In the genomic region with DNA sequence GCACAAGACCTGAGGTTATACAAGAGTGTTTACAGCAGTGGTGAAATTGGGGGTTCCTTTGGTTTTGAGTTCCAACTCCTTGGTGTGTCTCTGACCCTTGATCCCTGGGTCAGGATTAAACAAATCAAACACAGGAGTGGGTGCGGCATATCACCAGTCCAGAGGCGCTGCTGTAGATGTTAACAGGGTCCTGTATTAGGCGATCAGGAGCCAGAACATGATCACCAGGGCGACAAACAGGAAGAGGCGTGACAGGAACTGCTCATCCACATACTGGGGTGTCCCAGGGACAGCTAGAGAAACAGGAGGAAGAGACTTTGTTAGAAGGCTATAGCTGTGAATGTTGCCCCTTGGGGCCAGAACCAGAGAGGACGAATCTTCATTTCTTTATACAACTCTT, we compare ENCODE assay signal across 21 mouse cellular contexts. TPM values are rescaled to one million over a fixed set of nuclear protein-coding genes. Genes with fewer than 3 reads are reported as not detected.
DNase-seq lines count a peak whose midpoint lies in the region; ATAC-seq and TF ChIP-seq lines count a peak whose summit lies in the region.
"Had no signal": no experiment of that assay in that cellular context is flagged by ENCODE, and none has a peak within 500 bp of the region (broad histone marks: within the 10 kb centered on the region; RNA-seq: fewer than 3 reads in every experiment).

No protein-coding gene starts in this region.

- H3K4me3 ChIP-seq in heart, embryonic 16.5 days (ENCODE audit: low read length) = no peak overlapping the region
- H3K4me3 ChIP-seq in kidney, postnatal 0 days (replicated peaks; ENCODE audit: low read depth, low read length) = no peak overlapping the region
- H3K4me3 ChIP-seq: forebrain, embryonic 13.5 days; heart, embryonic 10.5 days; hindbrain, embryonic 15.5 days; layer of hippocampus, adult 2 months; liver, embryonic 13.5 days; megakaryocyte, embryonic 14.5 days; neural tube, embryonic 12.5 days had no signal

- no peak; the same call in 1 of the 2 replicates for ATAC-seq in heart, embryonic 16.5 days (replicated peaks; ENCODE audit: extremely low read depth, insufficient read depth, low FRiP score)
- ATAC-seq in kidney, postnatal 0 days (replicated peaks; ENCODE audit: low FRiP score, low read depth) = no peak
- ATAC-seq: forebrain, embryonic 13.5 days had no signal

- H3K9ac ChIP-seq in heart, embryonic 16.5 days (ENCODE audit: low read length) = no peak overlapping the region
- no peak overlapping the region for H3K9ac ChIP-seq in kidney, postnatal 0 days (ENCODE audit: low read depth, low read length)
- H3K9ac ChIP-seq: forebrain, embryonic 13.5 days; hindbrain, embryonic 15.5 days; liver, embryonic 13.5 days; neural tube, embryonic 12.5 days had no signal

- TF ChIP-seq CTCF in kidney, postnatal 0 days (IDR thresholded peaks at IDR 0.05; ENCODE audit: low read depth) = no peak

- 71% methylated on average over 6 of the region's 6 CpGs for WGBS in heart, embryonic 16.5 days
- 72% methylated on average over 6 of the region's 6 CpGs for WGBS in kidney, postnatal 0 days

- no peak overlapping the region for H3K4me2 ChIP-seq in heart, embryonic 16.5 days (ENCODE audit: low read depth, low read length)
- no peak overlapping the region for H3K4me2 ChIP-seq in kidney, postnatal 0 days (ENCODE audit: low read length)
- H3K4me2 ChIP-seq: forebrain, embryonic 13.5 days; hindbrain, embryonic 15.5 days; liver, embryonic 13.5 days; neural tube, embryonic 12.5 days had no signal

- H3K27me3 ChIP-seq in heart, embryonic 16.5 days (ENCODE audit: control insufficient read depth, insufficient read depth, low read length) = no peaks in the 10 kb centered on the region
- H3K27me3 ChIP-seq in kidney, postnatal 0 days (ENCODE audit: insufficient read depth, low read length) = no peaks in the 10 kb centered on the region
- H3K27me3 ChIP-seq: forebrain, embryonic 13.5 days; hindbrain, embryonic 15.5 days; liver, embryonic 13.5 days; megakaryocyte, embryonic 14.5 days; neural tube, embryonic 12.5 days had no signal

- no peak for DNase-seq in heart, postnatal 10 days
- DNase-seq in kidney, postnatal 0 days (ENCODE audit: low spot score) = no peak
- no peak for DNase-seq in kidney, postnatal 4 days
- peak; percentile 29 for DNase-seq in kidney, postnatal 14 days
- DNase-seq in lung, postnatal 10 days = peak; percentile 38
- no peak for DNase-seq in left cerebral cortex, postnatal 25 days (ENCODE audit: low spot score in 2 of 2)
- DNase-seq: adrenal gland, postnatal 36 days; cerebellum, adult 9-10 months; gastrocnemius, postnatal 36 days; liver, embryonic 13.5 days; midbrain, embryonic 14.5 days; retina, postnatal 1 day; right cerebral cortex, postnatal 25 days; thymus, postnatal 14 days had no signal

- peaks cover 35% of the 10 kb centered on the region for H3K36me3 ChIP-seq in heart, embryonic 16.5 days (ENCODE audit: control insufficient read depth, insufficient read depth)
- H3K36me3 ChIP-seq in kidney, postnatal 0 days (ENCODE audit: insufficient read depth, low read length) = peaks cover 36% of the 10 kb centered on the region

- 0 out of 2 replicates have a peak overlapping the region, but pooled peaks have one; percentile 23 for H3K27ac ChIP-seq in heart, embryonic 16.5 days (ENCODE audit: low read length)
- H3K27ac ChIP-seq in kidney, postnatal 0 days = 0 out of 2 replicates have a peak overlapping the region, but pooled peaks have one; percentile 66
- H3K27ac ChIP-seq: forebrain, embryonic 13.5 days; hindbrain, embryonic 15.5 days; neural tube, embryonic 12.5 days had no signal

- no peaks in the 10 kb centered on the region for H3K4me1 ChIP-seq in heart, embryonic 16.5 days (ENCODE audit: control insufficient read depth, insufficient read depth, low read length)
- H3K4me1 ChIP-seq in kidney, postnatal 0 days (replicated peaks; ENCODE audit: insufficient read depth, low read length) = no peaks in the 10 kb centered on the region
- H3K4me1 ChIP-seq: forebrain, embryonic 13.5 days; heart, embryonic 10.5 days; hindbrain, embryonic 15.5 days; neural tube, embryonic 12.5 days had no signal

- intact Hi-C loops in heart, postnatal 10 days (cut with DNase I) = no loop called here
- intact Hi-C loops in left cerebral cortex, postnatal 25 days (cut with DNase I) = no loop called here

- no peaks in the 10 kb centered on the region for H3K9me3 ChIP-seq in heart, embryonic 16.5 days (replicated peaks; ENCODE audit: control insufficient read depth, low read length)
- H3K9me3 ChIP-seq in kidney, postnatal 0 days (replicated peaks; ENCODE audit: low read length) = no peaks in the 10 kb centered on the region
- H3K9me3 ChIP-seq: forebrain, embryonic 13.5 days; heart, embryonic 10.5 days; hindbrain, embryonic 15.5 days; liver, embryonic 13.5 days; neural tube, embryonic 12.5 days had no signal

RNA-seq across cellular contexts. Expression of a gene that starts 8.8 kb away (rescaled TPM):
- polyA plus RNA-seq in heart, embryonic 16.5 days (2015; fragmentation: Nextera tagmentation; extraction: Ambion mirVana) = 47.1 and 54.9 TPM in 2 replicates
- 10 to 100 TPM; 25.2 to 27.7 TPM for total RNA-seq in heart, postnatal 10 days (2021)
- polyA plus RNA-seq in kidney, postnatal 0 days (2015; fragmentation: Nextera tagmentation; extraction: Ambion mirVana) = 28.8 and 31.8 TPM in 2 replicates
- total RNA-seq in left cerebral cortex, postnatal 25 days (2021) = 100 to 1,000 TPM in 1 of 2 experiments, 10 to 100 TPM in 1; 85.6 to 101 TPM

RNA-seq across cellular contexts. Expression of a gene that starts 34.4 kb away (rescaled TPM):
- polyA plus RNA-seq in heart, embryonic 16.5 days (2015; fragmentation: Nextera tagmentation; extraction: Ambion mirVana) = 30.6 and 31.9 TPM in 2 replicates
- 10 to 100 TPM; 27.9 to 28.0 TPM for total RNA-seq in heart, postnatal 10 days (2021)
- 37.8 and 39.1 TPM in 2 replicates for polyA plus RNA-seq in kidney, postnatal 0 days (2015; fragmentation: Nextera tagmentation; extraction: Ambion mirVana)
- 10 to 100 TPM; 27.5 to 29.2 TPM for total RNA-seq in left cerebral cortex, postnatal 25 days (2021)

Comparison
In these comparisons a context has a peak if more than half of its experiments do, and no peak if none do; other contexts are left out.
1. DNase-seq: peak in kidney, postnatal 14 days (single experiment) and lung, postnatal 10 days (single experiment); none in heart, postnatal 10 days (0 of 2), kidney, postnatal 0 days (single experiment), kidney, postnatal 4 days (0 of 2) and left cerebral cortex, postnatal 25 days (0 of 2).